Mouse (Mus musculus): ENCODE results near the gene Kxd1. TPM values are rescaled to one million over a fixed set of nuclear protein-coding genes. Genes with fewer than 3 reads are reported as not detected.

Kxd1 gene
- polyA plus RNA-seq, 1 experiment: 82.2 TPM

DNA sequence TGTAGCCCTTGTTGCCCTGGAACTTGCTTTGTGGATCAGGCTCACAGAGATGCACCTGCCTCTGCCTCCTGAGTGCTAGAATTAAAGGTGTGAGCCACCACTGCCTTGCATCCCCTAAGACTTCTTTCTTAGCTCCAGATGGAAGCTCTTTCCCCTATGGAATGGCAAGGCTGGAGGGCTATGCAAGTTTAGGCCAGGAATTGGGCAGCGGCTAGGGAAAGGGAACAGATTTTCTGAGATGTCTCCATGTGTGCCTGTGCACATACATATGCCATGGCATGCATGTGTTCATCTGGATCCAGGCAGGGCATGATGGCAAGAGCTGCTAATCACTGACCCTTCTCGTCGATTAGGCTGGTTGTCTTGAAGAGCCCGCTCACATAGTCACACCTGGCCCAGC lies 62.1 kb downstream of the Kxd1 start:
- TF ChIP-seq CTCF (IDR thresholded peaks at IDR 0.05; ENCODE audit: low read depth, low read length): no peak
- no peak for TF ChIP-seq POLR2A (IDR thresholded peaks at IDR 0.05; ENCODE audit: borderline replicate concordance, low read depth, low read length)
- H3K4me1 ChIP-seq (ENCODE audit: control insufficient read depth, insufficient read depth, low read length): peaks cover 3% of the 10 kb centered on the region; the same call in 1 of the 2 replicates
- H3K27ac ChIP-seq (ENCODE audit: insufficient read depth, low read depth, low read length): no peak overlapping the region
- no peak overlapping the region for H3K4me3 ChIP-seq (ENCODE audit: insufficient read depth, low read length)

DNA sequence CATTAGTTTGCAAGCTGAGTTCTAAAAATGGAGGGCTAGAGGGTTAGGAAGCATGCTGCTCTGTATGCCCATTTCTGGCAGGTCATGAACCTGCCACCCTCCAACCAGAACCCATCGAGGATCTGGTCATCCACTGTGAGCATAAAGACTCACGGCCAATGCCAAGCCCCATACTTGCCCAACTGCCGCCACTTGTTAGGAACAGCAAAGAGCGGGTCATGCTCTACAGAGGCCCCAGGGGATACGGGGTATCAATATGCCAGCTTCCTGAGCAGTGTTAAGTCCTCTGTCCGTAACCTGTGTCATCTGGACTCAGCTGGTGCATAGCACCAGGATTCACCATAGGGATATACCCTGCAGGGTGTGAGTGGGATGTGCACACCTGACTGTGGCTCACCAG lies 63.6 kb downstream of the Kxd1 start:
- H3K4me3 ChIP-seq (ENCODE audit: insufficient read depth, low read length): no peak overlapping the region
- H3K4me1 ChIP-seq (ENCODE audit: control insufficient read depth, insufficient read depth, low read length): peaks cover 3% of the 10 kb centered on the region; the same call in 1 of the 2 replicates
- no peak overlapping the region for H3K27ac ChIP-seq (ENCODE audit: insufficient read depth, low read depth, low read length)
- TF ChIP-seq POLR2A (IDR thresholded peaks at IDR 0.05; ENCODE audit: borderline replicate concordance, low read depth, low read length) (no peak), CTCF (IDR thresholded peaks at IDR 0.05; ENCODE audit: low read depth, low read length) (no peak)

DNA sequence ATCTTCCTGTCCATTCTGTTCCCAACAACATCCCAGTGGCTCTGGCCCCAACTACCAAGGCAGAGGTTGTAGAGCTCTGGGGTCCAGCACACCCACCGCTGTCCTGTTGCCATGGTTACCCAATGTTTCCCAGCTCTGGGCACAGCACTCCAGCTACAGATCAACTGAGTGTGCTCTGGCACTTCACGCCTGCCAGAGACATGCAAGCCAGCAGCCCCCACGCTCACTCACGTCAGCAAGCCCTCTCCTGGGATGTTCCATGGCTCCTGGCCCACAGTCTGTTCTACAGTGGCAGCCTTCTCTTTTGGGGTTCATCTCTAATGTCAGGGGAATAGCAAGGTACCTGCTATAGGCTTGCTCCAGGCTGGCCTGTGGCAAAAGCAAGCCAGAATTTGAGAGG lies 64.5 kb downstream of the Kxd1 start:
- TF ChIP-seq CTCF (IDR thresholded peaks at IDR 0.05; ENCODE audit: low read depth, low read length) (no peak), POLR2A (IDR thresholded peaks at IDR 0.05; ENCODE audit: borderline replicate concordance, low read depth, low read length) (no peak)
- H3K4me1 ChIP-seq (ENCODE audit: control insufficient read depth, insufficient read depth, low read length): peaks cover 3% of the 10 kb centered on the region; the same call in 1 of the 2 replicates
- no peak overlapping the region for H3K27ac ChIP-seq (ENCODE audit: insufficient read depth, low read depth, low read length)
- H3K4me3 ChIP-seq (ENCODE audit: insufficient read depth, low read length): no peak overlapping the region

DNA sequence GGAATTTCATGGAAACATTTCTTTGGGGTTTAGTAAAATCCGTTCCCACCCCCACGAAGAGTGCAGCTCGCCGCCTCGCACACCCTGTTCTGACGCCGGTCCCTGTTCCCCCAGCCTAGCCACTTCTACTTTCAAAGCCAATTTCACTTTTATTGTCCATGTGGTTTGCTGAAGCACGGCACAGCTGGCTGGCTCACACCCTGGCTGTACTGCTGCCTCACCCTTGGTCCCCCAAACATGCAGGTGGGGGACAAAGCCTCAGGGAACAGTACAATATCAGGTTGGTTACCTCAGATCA lies 65.3 kb downstream of the Kxd1 start:
- Histone ChIP-seq H3K4me3 (ENCODE audit: insufficient read depth, low read length) (no peak overlapping the region), H3K4me1 (ENCODE audit: control insufficient read depth, insufficient read depth, low read length) (peaks cover 3% of the 10 kb centered on the region; the same call in 1 of the 2 replicates), H3K27ac (ENCODE audit: insufficient read depth, low read depth, low read length) (no peak overlapping the region)
- TF ChIP-seq POLR2A (IDR thresholded peaks at IDR 0.05; ENCODE audit: borderline replicate concordance, low read depth, low read length): no peak
- no peak for TF ChIP-seq CTCF (IDR thresholded peaks at IDR 0.05; ENCODE audit: low read depth, low read length)

DNA sequence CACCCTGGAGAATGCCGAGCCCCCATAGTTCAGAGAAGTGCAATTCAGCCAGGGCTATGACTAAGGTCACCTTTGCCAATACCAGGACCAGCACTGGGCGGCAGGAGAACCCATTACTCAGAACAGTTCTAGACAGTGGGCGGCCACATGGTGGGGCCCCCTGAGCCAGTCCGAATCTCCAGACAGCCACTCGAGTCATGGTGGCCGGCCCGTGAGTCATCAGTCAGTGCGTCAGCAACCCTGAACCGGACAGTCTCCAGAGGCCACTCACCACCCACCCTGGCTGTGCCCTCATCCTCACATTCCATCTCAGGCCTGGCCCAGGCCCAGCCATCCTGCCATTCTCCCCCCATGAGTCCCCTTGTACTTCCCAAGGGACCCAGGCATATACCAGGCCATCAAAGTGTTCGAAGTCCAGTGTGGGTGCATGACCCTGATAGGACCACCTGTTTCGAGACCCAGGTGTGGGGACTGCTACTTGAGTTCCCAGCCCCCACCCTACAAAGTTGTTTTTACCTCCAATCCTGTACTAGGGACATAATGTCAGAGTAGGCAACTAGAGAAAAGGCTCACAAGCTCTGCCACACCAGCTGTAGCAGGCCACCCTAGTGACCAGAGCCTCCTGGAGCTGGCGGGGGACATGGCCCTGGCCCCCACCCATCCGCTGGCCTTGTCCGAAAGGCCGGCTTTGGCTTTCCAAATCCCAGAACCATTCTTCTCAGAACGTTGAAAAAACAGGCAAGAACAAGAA lies 65.8 kb downstream of the Kxd1 start:
- Histone ChIP-seq H3K27ac (ENCODE audit: insufficient read depth, low read depth, low read length) (no peak overlapping the region), H3K4me3 (ENCODE audit: insufficient read depth, low read length) (no peak overlapping the region), H3K4me1 (ENCODE audit: control insufficient read depth, insufficient read depth, low read length) (peaks cover 3% of the 10 kb centered on the region; the same call in 1 of the 2 replicates)
- TF ChIP-seq CTCF (IDR thresholded peaks at IDR 0.05; ENCODE audit: low read depth, low read length) (no peak), POLR2A (IDR thresholded peaks at IDR 0.05; ENCODE audit: borderline replicate concordance, low read depth, low read length) (no peak)

DNA sequence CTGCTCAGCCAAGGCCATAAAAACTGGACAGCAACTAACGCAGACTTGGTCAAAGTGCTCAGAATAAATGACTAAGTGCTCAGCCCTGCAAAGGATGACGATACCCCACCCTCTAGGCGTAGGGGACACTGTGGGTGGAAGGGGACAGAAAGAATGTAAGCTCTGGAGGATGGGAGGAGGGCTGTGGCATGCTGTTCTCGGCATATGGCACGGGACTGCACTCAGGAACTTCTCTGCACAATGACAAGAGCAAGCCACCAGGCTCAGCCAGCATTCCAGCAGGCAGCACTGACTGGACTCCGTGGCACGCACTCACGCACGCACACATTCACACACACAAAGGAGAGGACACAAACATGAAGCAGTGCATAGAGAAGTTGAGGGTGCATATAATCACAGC lies 67.2 kb downstream of the Kxd1 start:
- no peak overlapping the region for H3K27ac ChIP-seq (ENCODE audit: insufficient read depth, low read depth, low read length)
- TF ChIP-seq CTCF (IDR thresholded peaks at IDR 0.05; ENCODE audit: low read depth, low read length) (no peak), POLR2A (IDR thresholded peaks at IDR 0.05; ENCODE audit: borderline replicate concordance, low read depth, low read length) (no peak)
- H3K4me3 ChIP-seq (ENCODE audit: insufficient read depth, low read length): no peak overlapping the region
- H3K4me1 ChIP-seq (ENCODE audit: control insufficient read depth, insufficient read depth, low read length): peaks cover 3% of the 10 kb centered on the region; the same call in 1 of the 2 replicates

DNA sequence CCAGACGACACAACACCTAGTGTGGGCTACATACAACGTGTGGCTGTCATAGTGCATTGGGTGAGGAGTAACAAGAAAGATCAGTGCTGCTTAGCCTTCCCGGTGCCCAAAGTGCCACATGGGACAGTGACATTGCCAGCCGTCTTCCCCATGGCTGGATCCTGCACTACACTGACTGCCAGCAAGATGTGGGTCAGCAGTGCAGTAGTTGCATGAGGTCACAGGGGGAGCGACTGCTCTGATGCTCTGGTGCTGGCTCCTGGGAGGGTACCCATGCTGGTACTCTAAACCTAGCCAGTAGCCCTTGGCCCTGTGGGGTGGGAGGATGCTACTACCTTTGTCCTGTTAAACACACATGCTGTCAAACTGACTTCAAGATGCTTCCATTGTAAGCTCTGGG lies 67.6 kb downstream of the Kxd1 start:
- no peak for TF ChIP-seq CTCF (IDR thresholded peaks at IDR 0.05; ENCODE audit: low read depth, low read length)
- Histone ChIP-seq H3K27ac (ENCODE audit: insufficient read depth, low read depth, low read length) (no peak overlapping the region), H3K4me3 (ENCODE audit: insufficient read depth, low read length) (no peak overlapping the region), H3K4me1 (ENCODE audit: control insufficient read depth, insufficient read depth, low read length) (peaks cover 3% of the 10 kb centered on the region; the same call in 1 of the 2 replicates)

DNA sequence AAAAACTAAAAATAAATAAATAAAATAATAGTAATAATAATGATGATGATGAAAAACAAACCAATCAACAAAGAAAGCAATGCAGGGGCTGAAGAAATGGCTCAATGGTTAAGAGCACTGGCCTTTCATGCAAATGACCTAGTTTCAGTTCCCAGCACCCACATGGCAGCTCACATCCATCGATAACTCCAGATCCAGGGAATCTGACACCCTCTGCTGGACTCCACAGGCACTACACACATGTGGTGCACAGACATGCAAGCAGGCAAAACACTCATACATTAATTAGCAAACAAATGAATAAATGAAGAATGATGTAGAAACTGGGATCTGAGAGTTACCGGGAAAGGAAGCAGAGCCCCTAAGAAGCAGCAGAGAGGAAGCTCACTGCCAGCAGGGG lies 68.1 kb downstream of the Kxd1 start:
- peaks cover 3% of the 10 kb centered on the region; the same call in 1 of the 2 replicates for H3K4me1 ChIP-seq (ENCODE audit: control insufficient read depth, insufficient read depth, low read length)
- no peak overlapping the region for H3K4me3 ChIP-seq (ENCODE audit: insufficient read depth, low read length)
- TF ChIP-seq CTCF (IDR thresholded peaks at IDR 0.05; ENCODE audit: low read depth, low read length) (no peak), POLR2A (IDR thresholded peaks at IDR 0.05; ENCODE audit: borderline replicate concordance, low read depth, low read length) (no peak)
- no peak overlapping the region for H3K27ac ChIP-seq (ENCODE audit: insufficient read depth, low read depth, low read length)

DNA sequence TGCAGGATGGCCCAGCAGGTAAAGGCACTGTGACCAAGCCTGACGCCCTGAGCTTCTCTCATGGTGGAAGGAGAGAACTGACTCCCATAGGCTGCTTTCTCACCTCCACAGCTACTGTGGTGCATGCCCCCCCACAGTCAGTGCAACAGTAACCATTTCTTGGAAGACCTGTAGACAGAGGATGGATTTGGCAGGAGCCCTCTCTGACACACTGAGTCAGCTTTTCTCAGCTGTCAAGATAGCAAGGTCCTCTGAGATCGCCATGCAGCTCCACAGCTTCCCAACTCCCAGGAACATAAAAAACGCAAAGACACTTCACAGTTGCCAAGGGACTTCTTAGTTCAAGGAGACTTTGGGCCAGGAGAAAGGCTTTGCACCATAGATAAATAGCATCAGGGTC lies 69.3 kb downstream of the Kxd1 start:
- Histone ChIP-seq H3K4me1 (ENCODE audit: control insufficient read depth, insufficient read depth, low read length) (peaks cover 3% of the 10 kb centered on the region; the same call in 1 of the 2 replicates), H3K4me3 (ENCODE audit: insufficient read depth, low read length) (no peak overlapping the region), H3K27ac (ENCODE audit: insufficient read depth, low read depth, low read length) (no peak overlapping the region)
- TF ChIP-seq POLR2A (IDR thresholded peaks at IDR 0.05; ENCODE audit: borderline replicate concordance, low read depth, low read length) (no peak), CTCF (IDR thresholded peaks at IDR 0.05; ENCODE audit: low read depth, low read length) (no peak)

Other genes starting within 250 kb of the Kxd1 start
- 27.4 and 29.3 TPM in 2 replicates for gene Homer3, start 245.1 kb downstream of the Kxd1 start, polyA plus RNA-seq (2012; ENCODE audit: insufficient read depth, insufficient read length, missing spikeins)
- gene Ddx49, start 225.5 kb downstream of the Kxd1 start, polyA plus RNA-seq (2012; ENCODE audit: insufficient read depth, insufficient read length, missing spikeins): 23.9 and 24.3 TPM in 2 replicates
- 119 and 139 TPM in 2 replicates for gene Cope, start 225.4 kb downstream of the Kxd1 start, polyA plus RNA-seq (2012; ENCODE audit: insufficient read depth, insufficient read length, missing spikeins)
- gene Cers1, start 212.2 kb downstream of the Kxd1 start, polyA plus RNA-seq (2012; ENCODE audit: insufficient read depth, insufficient read length, missing spikeins): not detected in 2 replicates
- not detected in 2 replicates for gene Gdf1, start 198.1 kb downstream of the Kxd1 start, polyA plus RNA-seq (2012; ENCODE audit: insufficient read depth, insufficient read length, missing spikeins)
- 30.6 and 31.6 TPM in 2 replicates for gene Upf1, start 174.7 kb downstream of the Kxd1 start, polyA plus RNA-seq (2012; ENCODE audit: insufficient read depth, insufficient read length, missing spikeins)
- gene Comp, start 154.4 kb downstream of the Kxd1 start, polyA plus RNA-seq (2012; ENCODE audit: insufficient read depth, insufficient read length, missing spikeins): 1.1 and 1.2 TPM in 2 replicates
- gene Crtc1, start 88.4 kb downstream of the Kxd1 start, polyA plus RNA-seq (2012; ENCODE audit: insufficient read depth, insufficient read length, missing spikeins): 8.4 and 8.9 TPM in 2 replicates
- gene Klhl26, start 51.0 kb downstream of the Kxd1 start, polyA plus RNA-seq (2012; ENCODE audit: insufficient read depth, insufficient read length, missing spikeins): 10.8 and 10.9 TPM in 2 replicates
- not detected in 2 replicates for gene Tmem59l, start 40.6 kb downstream of the Kxd1 start, polyA plus RNA-seq (2012; ENCODE audit: insufficient read depth, insufficient read length, missing spikeins)
- gene Crlf1, start 34.8 kb downstream of the Kxd1 start, polyA plus RNA-seq (2012; ENCODE audit: insufficient read depth, insufficient read length, missing spikeins): 0.97 and 1.0 TPM in 2 replicates
- gene Rex1bd, start 21.2 kb downstream of the Kxd1 start, polyA plus RNA-seq (2012; ENCODE audit: insufficient read depth, insufficient read length, missing spikeins): 80.7 and 86.0 TPM in 2 replicates
- gene Uba52, start 17.2 kb downstream of the Kxd1 start, polyA plus RNA-seq (2012; ENCODE audit: insufficient read depth, insufficient read length, missing spikeins): 825 and 873 TPM in 2 replicates
- gene Fkbp8, start 232 bp downstream of the Kxd1 start, polyA plus RNA-seq (2012; ENCODE audit: insufficient read depth, insufficient read length, missing spikeins): 163 and 178 TPM in 2 replicates
- 17.1 TPM in 2 replicates for gene Ell, start 11.5 kb upstream of the Kxd1 start, polyA plus RNA-seq (2012; ENCODE audit: insufficient read depth, insufficient read length, missing spikeins)
- gene Isyna1, start 66.4 kb upstream of the Kxd1 start, polyA plus RNA-seq (2012; ENCODE audit: insufficient read depth, insufficient read length, missing spikeins): 36.0 and 41.4 TPM in 2 replicates
- 106 and 123 TPM in 2 replicates for gene Ssbp4, start 80.9 kb upstream of the Kxd1 start, polyA plus RNA-seq (2012; ENCODE audit: insufficient read depth, insufficient read length, missing spikeins)
- 185 and 197 TPM in 2 replicates for gene Lrrc25, start 88.2 kb upstream of the Kxd1 start, polyA plus RNA-seq (2012; ENCODE audit: insufficient read depth, insufficient read length, missing spikeins)
- 3.3 and 4.9 TPM in 2 replicates for gene Gdf15, start 104.5 kb upstream of the Kxd1 start, polyA plus RNA-seq (2012; ENCODE audit: insufficient read depth, insufficient read length, missing spikeins)
- gene Pgpep1, start 132.4 kb upstream of the Kxd1 start, polyA plus RNA-seq (2012; ENCODE audit: insufficient read depth, insufficient read length, missing spikeins): 33.0 and 35.2 TPM in 2 replicates
- gene Lsm4, start 145.3 kb upstream of the Kxd1 start, polyA plus RNA-seq (2012; ENCODE audit: insufficient read depth, insufficient read length, missing spikeins): 62.3 and 65.9 TPM in 2 replicates
- gene Jund, start 171.0 kb upstream of the Kxd1 start, polyA plus RNA-seq (2012; ENCODE audit: insufficient read depth, insufficient read length, missing spikeins): 102 and 111 TPM in 2 replicates
- gene Iqcn, start 175.5 kb upstream of the Kxd1 start, polyA plus RNA-seq (2012; ENCODE audit: insufficient read depth, insufficient read length, missing spikeins): not detected in 2 replicates
- gene Gm3336, start 190.6 kb upstream of the Kxd1 start, polyA plus RNA-seq (2012; ENCODE audit: insufficient read depth, insufficient read length, missing spikeins): not detected in 2 replicates
- gene Pde4c, start 195.8 kb upstream of the Kxd1 start, polyA plus RNA-seq (2012; ENCODE audit: insufficient read depth, insufficient read length, missing spikeins): not detected in 2 replicates
- gene Rab3a, start 226.7 kb upstream of the Kxd1 start, polyA plus RNA-seq (2012; ENCODE audit: insufficient read depth, insufficient read length, missing spikeins): 7.9 and 9.4 TPM in 2 replicates
- 32.4 and 33.7 TPM in 2 replicates for gene Mpv17l2, start 233.0 kb upstream of the Kxd1 start, polyA plus RNA-seq (2012; ENCODE audit: insufficient read depth, insufficient read length, missing spikeins)
- gene Pik3r2, start 248.8 kb upstream of the Kxd1 start, polyA plus RNA-seq (2012; ENCODE audit: insufficient read depth, insufficient read length, missing spikeins): 26.9 and 27.5 TPM in 2 replicates